Mouse (Mus musculus) stomach, embryonic 16.5 days (tissue): Measurements from ENCODE around the gene Pvr. TPM values are rescaled to one million over a fixed set of nuclear protein-coding genes. Genes with fewer than 3 reads are reported as not detected.
A peak's percentile ranks its signal among the peaks of the same experiment; 100 is the strongest.

Source experiments
- ATAC-seq: fragments of 200-750 bp; cut with Nextera tagmentation; 2 replicates; pipeline ENCODE4 v1.8.0; 2017; ENCODE audit warnings: moderate number of reproducible peaks, moderate TSS enrichment; ENCODE audit not compliant: insufficient read depth, low FRiP score
- H3K27ac ChIP-seq: fragments of 300-500 bp; sonication (generic); 2 replicates; pipeline ENCODE4 v1.5.1; 2014; ENCODE audit warnings: low read length
- H3K27me3 ChIP-seq: fragments of 300-500 bp; sonication (generic); 2 replicates; pipeline ENCODE4 v1.6.1; 2014; ENCODE audit warnings: low read length, control low read depth, mixed read lengths; ENCODE audit not compliant: control insufficient read depth, insufficient read depth
- H3K36me3 ChIP-seq: fragments of 300-500 bp; sonication (generic); 2 replicates; pipeline ENCODE4 v1.6.1; 2014; ENCODE audit warnings: low read length; ENCODE audit not compliant: control insufficient read depth, insufficient read depth
- H3K4me1 ChIP-seq: fragments of 300-500 bp; sonication (generic); 2 replicates; pipeline ENCODE4 v1.6.1; 2014; ENCODE audit warnings: low read length, control low read depth, mixed read lengths; ENCODE audit not compliant: control insufficient read depth, insufficient read depth
- H3K4me2 ChIP-seq: fragments of 300-500 bp; sonication (generic); 2 replicates; pipeline ENCODE4 v1.6.1; 2014; ENCODE audit warnings: low read depth, low read length, mixed read lengths
- H3K4me3 ChIP-seq: fragments of 300-500 bp; sonication (generic); replicated peaks from 2 replicates; pipeline ENCODE4 v1.5.1; 2014; ENCODE audit warnings: mild to moderate bottlenecking, low read length
- H3K9ac ChIP-seq: fragments of 300-500 bp; sonication (generic); 2 replicates; pipeline ENCODE4 v1.6.1; 2014; ENCODE audit warnings: low read length
- H3K9me3 ChIP-seq: fragments of 300-500 bp; sonication (generic); replicated peaks from 2 replicates; pipeline ENCODE4 v1.6.1; 2016; ENCODE audit warnings: low read length, control low read depth; ENCODE audit not compliant: control insufficient read depth
- WGBS: fragments of 180-500 bp; shearing (Covaris S2); extraction: QIAGEN DNeasy Blood & Tissue Kit; methylation state at CpG from one replicate; pipeline ENCODE4 v1.1.7; 2014; 5-methylcytosine and 5-hydroxymethylcytosine counted together
- polyA plus RNA-seq: library from polyadenylated mRNA; unstranded; fragments of >200 nt; fragmentation: Nextera tagmentation; extraction: Ambion mirVana; gene quantifications from 2 replicates; pipeline ENCODE4 v1.2.1, GENCODE M21; 2015

The Pvr gene
- polyA plus RNA-seq: 13.3 and 15.8 TPM in 2 replicates

DNA sequence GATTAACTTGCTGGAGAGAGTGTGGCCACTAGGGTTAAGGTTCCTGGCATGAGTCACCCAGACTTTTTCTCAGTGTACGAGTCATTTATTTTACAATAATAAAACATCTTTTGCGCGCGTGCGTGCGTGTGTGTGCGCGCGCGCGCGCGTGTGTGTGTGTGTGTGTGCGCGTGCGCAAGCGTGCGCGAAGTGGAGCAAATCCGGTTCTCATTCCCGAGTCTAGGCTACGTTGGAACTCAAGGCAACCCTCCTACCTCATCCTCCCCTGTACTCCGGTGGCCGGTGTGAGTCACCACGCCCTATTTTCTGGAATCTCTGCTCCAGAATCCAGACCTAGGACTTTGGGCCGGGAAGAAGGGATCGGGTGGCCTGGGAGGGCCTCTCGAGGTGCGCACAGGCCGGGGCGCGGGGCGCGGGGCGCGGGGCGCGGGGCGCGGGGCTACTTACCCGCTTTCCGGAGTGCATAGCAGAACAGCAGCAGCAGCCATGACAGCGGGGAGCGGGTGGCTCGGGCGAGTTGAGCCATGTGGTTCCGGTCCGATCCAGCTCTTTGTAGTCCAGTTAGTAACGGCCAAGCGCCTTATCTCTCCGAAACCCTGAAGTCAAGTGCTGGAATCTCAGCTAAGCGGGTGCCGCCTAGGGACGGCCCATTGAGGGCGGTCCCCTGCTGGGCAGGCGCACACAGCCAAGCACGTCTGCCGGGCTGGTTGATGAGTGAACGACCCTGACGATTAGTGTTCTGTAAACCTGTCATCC is at the start of gene Pvr:
Pvr (minus strand) TSS at position 655 of the 756 bp plus-strand sequence.
- peak within 1 kb of the TSS; percentile 76 for H3K4me2 ChIP-seq
- no peaks in the 10 kb centered on the region for H3K9me3 ChIP-seq
- no peaks in the 10 kb centered on the region for H3K27me3 ChIP-seq
- WGBS: under 1% methylated on average over 60 of the region's 60 CpGs
- ATAC-seq: peak; percentile 90
- peak within 1 kb of the TSS; percentile 87 for H3K4me3 ChIP-seq
- H3K9ac ChIP-seq: peak within 1 kb of the TSS; percentile 93
- H3K4me1 ChIP-seq: peaks cover 9% of the 10 kb centered on the region
- H3K36me3 ChIP-seq: peaks cover 10% of the 10 kb centered on the region; the same call in 1 of the 2 replicates
- H3K27ac ChIP-seq: peak within 1 kb of the TSS; percentile 90

- Histone ChIP-seq H3K27ac (no peak overlapping the region), H3K4me3 (no peak overlapping the region), H3K9me3 (peaks cover 5% of the 10 kb centered on the region; the same call in 1 of the 2 replicates), H3K4me2 (no peak overlapping the region), H3K36me3 (no peaks in the 10 kb centered on the region), H3K9ac (no peak overlapping the region), H3K4me1 (no peaks in the 10 kb centered on the region), H3K27me3 (no peaks in the 10 kb centered on the region)
- 95% methylated on average over 8 of the region's 8 CpGs for WGBS
- no peak for ATAC-seq
These were observed 49.2 kb upstream of the Pvr start for GRCm38 (mm10) chr7:19970196-19970595.

DNA sequence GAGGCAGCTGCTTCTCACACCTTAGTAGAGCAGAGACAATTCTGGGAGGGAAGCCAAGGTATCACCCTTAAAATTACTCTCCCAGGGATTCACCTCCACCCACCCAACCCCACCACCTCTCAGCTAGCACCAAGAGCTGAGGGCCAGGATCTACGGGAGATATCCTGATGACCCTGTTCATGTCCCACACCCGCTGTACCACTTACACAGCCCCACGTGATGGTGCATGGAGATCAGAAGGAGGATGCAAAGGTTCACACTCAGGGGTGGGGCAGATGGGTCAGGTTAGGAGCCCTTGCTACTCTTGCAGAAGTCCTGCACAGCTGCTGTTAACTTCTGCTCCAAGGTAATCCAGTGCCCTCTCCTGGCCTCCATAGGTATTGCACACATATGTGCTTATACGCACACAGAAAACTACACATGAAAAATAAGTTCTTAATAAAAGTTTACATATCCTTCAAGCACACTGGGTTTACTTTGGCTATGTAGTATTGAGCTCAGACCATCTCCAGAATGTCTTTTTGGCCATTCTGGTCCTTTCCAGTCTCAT is 48.7 kb upstream of the Pvr start:
- 91% methylated on average over 4 of the region's 4 CpGs for WGBS
- Histone ChIP-seq H3K27me3 (no peaks in the 10 kb centered on the region), H3K9ac (no peak overlapping the region), H3K4me1 (no peaks in the 10 kb centered on the region), H3K4me3 (no peak overlapping the region), H3K9me3 (peaks cover 5% of the 10 kb centered on the region; the same call in 1 of the 2 replicates), H3K27ac (no peak overlapping the region), H3K36me3 (no peaks in the 10 kb centered on the region), H3K4me2 (no peak overlapping the region)
- no peak; the same call in 1 of the 2 replicates for ATAC-seq

- WGBS: 63% methylated on average over 3 of the region's 3 CpGs
- no peak overlapping the region for H3K4me3 ChIP-seq
These were observed 48.1 kb upstream of the Pvr start for GRCm38 (mm10) chr7:19969106-19969505.

DNA sequence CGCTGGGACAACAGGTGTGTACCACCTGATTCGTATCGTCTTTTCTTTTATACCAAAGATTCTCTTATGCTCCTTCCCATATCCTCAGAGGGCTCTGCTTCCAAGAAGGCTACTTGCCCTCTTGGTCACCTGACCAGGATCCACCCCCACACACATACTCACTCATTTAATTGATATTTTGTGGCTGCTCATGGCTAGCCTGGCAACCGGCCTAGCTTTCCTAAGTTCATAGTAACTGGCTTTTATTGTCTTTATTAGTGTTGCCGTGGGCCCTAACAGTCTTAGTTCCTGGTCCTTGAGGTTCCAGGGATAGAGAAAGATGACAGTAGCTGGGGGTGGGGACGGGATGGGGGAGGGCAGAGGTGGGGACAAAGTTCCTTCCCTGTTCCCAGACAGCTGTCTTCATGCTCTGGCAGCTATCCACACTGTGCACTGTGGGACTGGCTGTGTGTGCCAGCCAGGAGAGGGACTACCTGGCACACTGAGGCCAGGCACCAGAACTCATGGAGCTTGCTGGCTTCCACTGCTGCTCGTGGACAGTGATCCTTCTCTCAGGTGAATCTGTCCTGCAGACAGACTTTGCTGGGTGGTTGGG is 44.1 kb upstream of the Pvr start, which contains the start of gene Ceacam20:
Ceacam20 (plus strand) TSS at position 428 of the 595 bp plus-strand sequence.
- no peak within 1 kb of the TSS for H3K27ac ChIP-seq
- no peak within 1 kb of the TSS for H3K4me3 ChIP-seq
- no peak within 1 kb of the TSS for H3K4me2 ChIP-seq
- no peak within 1 kb of the TSS for H3K9ac ChIP-seq
- no peaks in the 10 kb centered on the region for H3K36me3 ChIP-seq
- peaks cover 5% of the 10 kb centered on the region; the same call in 1 of the 2 replicates for H3K9me3 ChIP-seq
- no peaks in the 10 kb centered on the region for H3K27me3 ChIP-seq
- no peaks in the 10 kb centered on the region for H3K4me1 ChIP-seq
- no peak for ATAC-seq
- WGBS: 75% methylated on average over 7 of the region's 7 CpGs

More at GRCm38 (mm10) chr7:19969106-19969505, 48.1 kb upstream of the Pvr start:
- no peaks in the 10 kb centered on the region for H3K36me3 ChIP-seq
- H3K4me2 ChIP-seq: no peak overlapping the region
- H3K27ac ChIP-seq: no peak overlapping the region
- H3K4me1 ChIP-seq: no peaks in the 10 kb centered on the region
- peaks cover 5% of the 10 kb centered on the region; the same call in 1 of the 2 replicates for H3K9me3 ChIP-seq
- H3K9ac ChIP-seq: no peak overlapping the region
- no peak for ATAC-seq
- no peaks in the 10 kb centered on the region for H3K27me3 ChIP-seq

DNA sequence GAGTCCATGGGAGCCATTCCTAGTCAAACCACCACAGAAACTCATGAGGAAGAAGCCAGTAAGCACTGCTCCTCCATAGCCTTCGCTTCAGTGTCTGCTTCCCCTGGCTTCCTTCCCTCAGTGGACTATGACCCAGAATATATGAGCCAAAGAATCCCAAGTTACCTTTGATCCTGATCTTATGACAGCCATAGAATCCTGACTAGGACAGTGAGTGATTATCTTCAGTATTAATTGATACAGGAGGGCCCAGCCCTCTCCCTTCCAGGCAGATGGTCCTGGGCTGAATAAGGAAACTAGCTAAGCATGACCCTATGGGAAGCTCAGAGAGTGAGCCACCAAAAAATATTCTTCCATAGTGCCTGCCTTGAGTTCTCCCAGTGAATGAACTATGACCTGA is 41.5 kb upstream of the Pvr start:
- Histone ChIP-seq H3K36me3 (no peaks in the 10 kb centered on the region), H3K4me3 (no peak overlapping the region), H3K4me1 (no peaks in the 10 kb centered on the region), H3K4me2 (no peak overlapping the region), H3K9ac (no peak overlapping the region), H3K9me3 (no peaks in the 10 kb centered on the region), H3K27ac (no peak overlapping the region), H3K27me3 (no peaks in the 10 kb centered on the region)
- 73% methylated on average over 1 of the region's 1 CpGs for WGBS
- ATAC-seq: no peak

DNA sequence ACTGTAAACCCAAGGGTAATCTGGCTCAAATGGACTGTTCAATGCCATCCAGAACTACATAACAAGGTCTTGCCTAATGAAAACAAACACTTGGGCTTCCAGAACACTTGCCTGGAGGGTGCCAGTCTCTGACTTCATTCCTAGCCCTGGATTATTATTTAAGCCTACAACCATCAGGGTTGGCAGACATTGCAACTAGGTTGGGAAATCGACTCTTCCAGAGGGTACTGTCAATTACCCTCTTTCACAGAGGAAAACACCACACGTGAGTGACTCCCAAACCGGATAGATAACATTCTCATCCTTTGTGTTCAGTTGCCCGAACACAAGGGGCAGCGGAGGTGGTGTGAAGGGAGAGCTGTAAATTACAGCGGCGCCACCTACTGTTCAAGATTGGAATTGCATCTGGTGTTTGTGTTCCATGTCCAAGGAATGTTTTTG is 35.4 kb upstream of the Pvr start:
- Histone ChIP-seq H3K4me3 (no peak overlapping the region), H3K4me2 (no peak overlapping the region), H3K27ac (no peak overlapping the region), H3K36me3 (no peaks in the 10 kb centered on the region), H3K9ac (no peak overlapping the region), H3K27me3 (no peaks in the 10 kb centered on the region), H3K4me1 (peaks cover 6% of the 10 kb centered on the region; the same call in 1 of the 2 replicates), H3K9me3 (no peaks in the 10 kb centered on the region)
- WGBS: 3% methylated on average over 7 of the region's 7 CpGs
- no peak; the same call in 1 of the 2 replicates for ATAC-seq

DNA sequence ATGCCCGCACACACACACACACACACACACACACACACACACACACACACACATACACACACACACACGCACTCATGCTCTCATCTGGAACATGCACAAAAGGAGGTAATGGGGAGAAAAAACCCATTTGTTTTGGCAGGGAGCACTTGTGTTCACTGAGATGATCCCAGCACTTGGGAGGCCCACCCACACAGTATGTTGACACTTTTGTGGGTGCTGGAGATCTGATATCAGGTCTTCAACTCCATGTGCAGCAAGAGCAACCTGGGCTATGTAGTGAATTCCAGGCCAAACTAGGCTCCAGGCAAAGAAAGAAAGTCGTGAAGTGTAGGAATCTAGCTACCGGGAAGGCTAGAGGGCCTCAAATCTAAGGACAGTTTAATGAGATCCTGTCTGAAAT is 34.9 kb upstream of the Pvr start:
- H3K4me2 ChIP-seq: no peak overlapping the region
- 63% methylated on average over 4 of the region's 4 CpGs for WGBS
- no peak overlapping the region for H3K4me3 ChIP-seq
- H3K27ac ChIP-seq: no peak overlapping the region
- no peaks in the 10 kb centered on the region for H3K36me3 ChIP-seq
- H3K9me3 ChIP-seq: no peaks in the 10 kb centered on the region
- no peak for ATAC-seq
- H3K4me1 ChIP-seq: peaks cover 6% of the 10 kb centered on the region; the same call in 1 of the 2 replicates
- H3K9ac ChIP-seq: no peak overlapping the region
- no peaks in the 10 kb centered on the region for H3K27me3 ChIP-seq

GRCm38 (mm10) chr7:19953054-19953453 is 32.1 kb upstream of the Pvr start:
- Histone ChIP-seq H3K4me3 (no peak overlapping the region), H3K36me3 (no peaks in the 10 kb centered on the region), H3K27me3 (no peaks in the 10 kb centered on the region), H3K27ac (no peak overlapping the region), H3K4me1 (peaks cover 10% of the 10 kb centered on the region), H3K9me3 (no peaks in the 10 kb centered on the region), H3K4me2 (no peak overlapping the region), H3K9ac (no peak overlapping the region)
- ATAC-seq: peak; percentile 6; the same call in 1 of the 2 replicates
- WGBS: 33% methylated on average over 9 of the region's 9 CpGs
